Mouse (Mus musculus) bone marrow, adult 2 months (tissue): ENCODE data around the gene Ckb.

ENCODE experiments used
- CTCF ChIP-seq: fragments of 200-500 bp; IDR thresholded peaks from 2 replicates; pipeline ENCODE4 v1.5.1; 2011; ENCODE audit warnings: low read length, control low read depth; ENCODE audit not compliant: control insufficient read depth, insufficient read depth
- POLR2A ChIP-seq: fragments of 200-500 bp; IDR thresholded peaks from 2 replicates; pipeline ENCODE4 v1.6.1; 2011; ENCODE audit warnings: low read depth, mild to moderate bottlenecking, control low read depth, low read length, borderline replicate concordance; ENCODE audit not compliant: control insufficient read depth

GRCm38 (mm10) chr12:111720222-111720621 lies 48.1 kb upstream of the Ckb start:
- TF ChIP-seq CTCF (no peak), POLR2A (no peak)
